Mouse (Mus musculus) frontal cortex, postnatal 10 days (tissue): ENCODE measurements around the gene Vax2.
A peak's percentile ranks its signal among the peaks of the same experiment; 100 is the strongest.

Source experiments
- DNase-seq, 2 experiments: peaks; one replicate each; pipeline ENCODE4 v3.0.0; 2022; ENCODE audit warnings: low spot score in 2 of 2, mixed read lengths in 1 of 2

Vax2 gene

DNA sequence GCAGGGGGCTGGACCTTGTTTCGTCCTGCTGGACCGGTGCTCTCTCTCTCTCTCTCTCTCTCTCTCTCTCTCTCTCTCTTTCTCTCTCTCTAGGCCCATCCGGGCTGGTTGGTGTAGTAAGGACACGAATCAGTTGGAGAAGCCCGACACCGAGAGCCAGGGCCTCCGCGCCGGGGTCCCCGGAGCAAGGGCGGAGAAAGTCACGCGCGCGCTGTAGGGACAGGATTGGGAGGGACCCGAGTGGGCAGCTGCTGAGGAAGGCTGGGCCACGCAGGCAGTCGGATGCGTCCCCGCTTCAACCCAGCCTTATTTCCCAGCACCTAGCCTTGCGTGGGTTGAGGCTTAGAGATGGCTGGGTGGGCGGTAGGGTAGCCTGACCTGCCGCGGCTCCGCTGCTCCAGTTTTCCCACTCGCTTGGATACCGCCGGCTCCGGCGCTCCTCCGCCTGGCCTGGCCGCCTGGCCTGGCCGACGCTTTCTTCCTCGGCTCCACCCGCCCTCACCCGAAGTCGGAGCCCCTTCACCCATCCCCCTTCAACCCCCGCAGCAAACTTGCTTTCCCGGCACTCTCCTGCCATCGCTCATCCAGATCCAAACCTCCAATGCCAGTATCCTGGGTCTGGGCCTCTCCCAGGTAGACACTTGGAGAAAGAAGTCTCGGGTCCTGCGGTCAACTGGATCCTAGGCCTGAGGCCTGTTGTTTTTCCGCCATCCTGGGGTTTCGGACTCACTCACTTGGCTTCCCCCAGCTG is 836 bp downstream of the Vax2 start:
- DNase-seq, result no peak

DNA sequence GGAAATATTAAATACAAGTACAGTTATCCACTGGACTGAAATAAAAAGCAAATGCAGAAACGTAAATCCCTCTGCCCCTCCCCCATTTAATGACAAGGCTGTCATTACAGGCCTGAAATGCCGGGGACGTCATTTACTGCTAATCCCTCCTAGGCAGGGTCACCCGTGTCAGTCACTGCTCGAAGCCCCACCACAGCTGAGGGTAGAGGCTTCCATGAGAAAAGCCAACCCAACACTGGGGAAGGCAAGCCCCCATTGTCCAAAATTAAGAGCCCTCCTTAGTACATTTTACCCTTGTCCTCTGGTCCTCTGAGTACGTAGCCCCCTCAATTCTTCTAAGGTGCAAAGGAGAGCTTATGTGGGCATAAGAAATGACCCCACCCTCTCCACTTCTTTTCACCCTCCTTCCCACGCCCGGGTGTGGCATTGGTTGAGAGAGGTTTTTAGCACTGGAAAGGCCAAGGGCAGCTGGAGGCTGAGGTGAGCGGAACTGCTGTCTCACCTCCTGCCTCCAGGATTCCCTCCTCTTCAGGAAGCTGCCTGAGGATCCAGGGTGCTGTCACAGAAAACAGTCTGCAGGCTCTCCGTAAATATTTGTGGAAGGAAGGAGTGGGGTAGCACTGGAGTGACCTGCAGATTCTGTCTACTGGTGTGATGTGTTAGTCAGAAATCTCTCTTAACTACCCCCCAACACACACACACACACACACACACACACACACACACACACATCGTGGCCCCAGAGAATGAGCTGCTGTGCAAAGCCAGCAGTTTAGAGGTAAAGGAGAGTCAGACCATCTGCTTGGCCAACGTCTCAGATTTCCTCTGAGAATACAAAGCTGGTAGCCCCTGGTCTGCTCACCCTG is 2.4 kb downstream of the Vax2 start:
- no peak for DNase-seq

DNA sequence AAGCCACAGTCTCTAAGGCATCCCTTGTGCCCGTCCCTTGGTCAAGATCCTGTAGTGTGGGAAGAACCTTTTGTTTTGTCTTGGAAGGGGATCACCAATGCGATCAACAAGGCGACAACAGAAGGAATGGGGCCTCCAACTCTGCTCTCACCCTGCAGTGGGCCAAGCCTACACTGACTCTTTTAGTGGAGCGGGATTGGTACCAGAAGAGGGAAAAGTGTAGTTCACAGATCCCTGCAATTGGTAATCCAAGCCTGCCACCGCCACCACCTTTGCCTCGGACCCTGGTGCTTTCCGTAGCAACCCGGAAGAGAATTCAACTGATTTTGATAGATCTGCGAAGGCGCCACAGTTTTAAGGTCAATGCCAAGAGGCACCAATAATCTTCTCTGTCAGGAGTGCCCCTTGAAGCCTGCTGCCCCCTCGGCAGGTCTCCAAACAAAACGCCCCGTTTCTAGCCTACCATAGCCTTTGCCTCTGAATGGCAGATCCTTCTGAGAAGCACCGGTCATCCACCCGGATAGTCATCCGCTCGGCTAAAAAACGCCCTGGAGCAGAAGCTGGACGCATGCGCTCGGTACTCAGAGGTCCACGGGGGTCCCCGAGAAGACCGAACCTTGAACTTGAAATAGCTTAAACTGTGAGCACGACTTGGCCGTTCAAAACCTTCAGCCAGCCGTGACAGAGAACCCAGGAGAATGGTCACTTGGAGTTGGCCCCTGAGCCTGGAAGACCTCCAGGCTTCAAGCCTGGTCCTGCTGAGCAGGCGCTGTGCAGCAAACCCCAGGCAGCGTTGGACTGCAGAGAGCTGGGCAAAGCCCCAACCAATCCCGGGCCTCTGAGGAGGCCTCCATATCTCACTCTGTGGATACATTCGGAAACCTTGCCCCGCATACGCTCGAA is 3.4 kb downstream of the Vax2 start:
- DNase-seq, result no peak

DNA sequence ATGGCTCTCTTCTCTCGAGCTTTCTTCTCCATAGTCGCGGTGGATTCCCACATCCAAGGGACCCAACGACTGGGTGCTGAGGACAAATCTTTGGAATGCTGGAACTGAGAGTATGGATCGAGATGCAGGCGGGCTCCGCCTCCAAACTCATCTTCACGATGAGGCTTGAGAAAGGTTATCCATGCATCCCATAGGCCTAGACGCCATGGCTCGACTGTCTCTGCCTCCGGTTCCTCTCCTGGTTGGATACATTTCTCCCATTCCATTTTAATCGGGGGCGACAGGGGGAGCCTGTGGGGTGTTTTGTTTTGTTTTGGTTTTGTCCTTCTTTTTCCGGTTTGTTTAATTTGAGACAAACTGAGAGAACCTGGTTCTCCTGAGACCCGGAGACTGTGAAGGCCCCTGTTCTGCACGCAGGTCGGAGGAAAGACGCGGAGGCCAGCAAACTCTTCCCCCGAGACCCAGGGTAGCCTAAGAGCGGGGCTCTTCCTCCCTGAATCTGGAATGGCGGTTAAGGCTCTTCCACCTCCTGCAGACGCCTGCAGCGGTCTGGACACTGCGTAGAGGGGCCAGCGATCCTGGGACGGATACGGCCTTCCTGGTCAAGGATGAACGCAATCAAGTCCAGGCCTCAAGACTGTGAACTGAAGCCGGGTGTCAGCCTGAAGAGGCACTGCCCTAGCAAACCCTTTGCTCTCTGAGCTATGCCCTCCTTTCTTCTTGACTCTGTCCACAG is 4.6 kb downstream of the Vax2 start:
- no peak for DNase-seq

DNA sequence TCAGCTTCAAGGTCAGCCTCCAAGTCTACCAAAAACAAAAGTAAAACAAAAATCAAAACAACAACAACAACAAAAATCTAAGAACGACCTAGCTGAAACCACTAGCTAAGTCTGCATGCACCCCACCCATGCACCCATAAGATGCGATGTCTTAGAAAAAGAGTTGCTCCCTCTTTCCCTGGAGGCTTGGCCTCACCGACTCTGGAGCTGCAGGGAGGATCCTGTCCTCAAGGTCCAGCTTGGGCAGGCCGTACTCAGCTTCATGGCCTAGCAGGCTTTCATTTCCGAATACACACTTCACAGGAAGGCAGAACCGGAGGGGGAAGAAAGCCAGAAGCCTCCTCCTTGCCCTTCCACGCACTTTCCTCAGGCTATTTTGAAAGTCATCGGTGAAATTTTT is 6.0 kb downstream of the Vax2 start:
- no peak for DNase-seq

DNA sequence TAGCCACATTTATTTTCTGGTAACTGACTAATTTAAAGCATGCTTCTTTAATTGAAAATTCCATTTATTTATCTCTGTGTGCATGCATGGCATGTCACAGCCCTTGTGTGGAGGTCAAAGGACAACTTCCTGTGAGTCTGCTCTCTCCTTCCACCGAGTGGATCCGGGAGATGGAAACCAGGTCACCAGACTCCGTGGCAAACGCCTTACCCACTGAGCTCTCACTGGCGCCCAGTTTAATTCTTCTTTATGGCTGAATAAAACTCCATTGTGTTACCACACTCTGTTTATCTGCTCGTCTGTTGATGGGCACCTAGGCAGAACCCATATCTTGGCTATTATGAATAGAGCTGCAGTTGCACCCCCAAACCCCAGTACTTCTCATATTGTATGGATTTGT is 11.5 kb downstream of the Vax2 start:
- DNase-seq, result no peak

DNA sequence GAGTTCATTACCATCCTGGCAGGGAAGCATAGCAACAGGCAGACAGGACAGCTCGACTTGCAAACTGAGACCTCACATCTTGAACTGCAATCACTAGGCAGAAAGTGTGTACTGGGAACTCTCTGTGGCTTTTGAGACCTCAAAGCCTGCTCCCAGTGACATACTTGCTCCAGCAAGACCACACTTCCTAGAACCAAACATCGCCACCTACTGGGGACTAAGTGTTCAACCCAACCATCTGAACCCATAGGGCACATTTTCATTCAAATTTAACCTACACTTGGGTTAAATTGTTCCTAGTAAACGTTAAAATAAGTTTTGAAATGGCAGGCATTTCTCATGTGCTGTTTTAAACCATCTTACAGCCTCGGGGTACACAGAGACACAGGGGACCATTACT is 16.1 kb downstream of the Vax2 start:
- DNase-seq, result no peak

DNA sequence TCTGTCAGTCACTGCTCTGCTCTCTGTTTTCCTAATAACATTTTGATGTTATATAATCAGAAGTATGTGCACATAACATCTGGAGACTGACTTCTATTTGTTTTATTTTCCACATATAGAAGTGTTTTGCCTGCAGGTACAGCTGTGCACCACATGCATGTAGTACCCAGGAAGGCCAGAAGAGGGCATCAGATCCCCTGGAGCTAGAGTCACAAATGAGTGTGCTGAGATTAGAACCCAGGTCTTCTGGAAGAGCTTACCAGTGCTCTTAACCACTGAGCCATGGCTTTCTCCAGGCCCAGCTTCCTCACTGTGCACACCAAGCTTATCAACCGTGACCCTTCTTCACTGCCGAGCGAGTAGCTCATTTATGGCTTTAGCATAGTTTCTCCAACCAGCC is 17.4 kb downstream of the Vax2 start:
- no peak for DNase-seq

DNA sequence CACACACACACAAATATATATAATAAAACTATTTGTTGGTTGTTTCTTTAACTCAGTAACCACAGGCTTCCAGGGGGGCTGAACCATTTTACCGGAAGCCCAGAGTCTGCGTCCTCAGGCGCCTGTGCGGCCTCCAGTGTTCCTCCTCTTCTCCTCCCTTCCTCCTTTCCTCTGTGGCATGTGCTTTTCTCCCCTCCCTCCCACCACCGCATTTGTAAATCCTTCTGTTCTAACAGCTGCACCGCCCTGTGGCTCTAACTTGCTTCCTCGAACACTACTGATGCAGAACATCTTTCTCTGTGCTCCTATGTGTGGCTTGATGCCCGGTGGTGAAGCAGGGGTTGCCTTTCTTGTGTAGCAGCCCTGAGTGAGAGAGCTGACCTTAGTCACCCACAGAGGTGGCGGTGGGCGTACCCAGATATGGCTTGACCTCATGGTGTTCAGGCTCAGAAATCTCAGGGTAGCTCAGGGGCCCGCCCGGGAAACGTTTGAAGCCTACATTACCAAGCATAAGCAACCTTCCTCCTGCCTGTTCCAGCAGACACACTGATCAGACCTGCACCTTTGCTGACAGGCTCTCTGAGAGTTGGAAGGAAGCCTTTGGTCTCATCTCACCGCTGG is 18.4 kb downstream of the Vax2 start:
- no peak for DNase-seq

DNA sequence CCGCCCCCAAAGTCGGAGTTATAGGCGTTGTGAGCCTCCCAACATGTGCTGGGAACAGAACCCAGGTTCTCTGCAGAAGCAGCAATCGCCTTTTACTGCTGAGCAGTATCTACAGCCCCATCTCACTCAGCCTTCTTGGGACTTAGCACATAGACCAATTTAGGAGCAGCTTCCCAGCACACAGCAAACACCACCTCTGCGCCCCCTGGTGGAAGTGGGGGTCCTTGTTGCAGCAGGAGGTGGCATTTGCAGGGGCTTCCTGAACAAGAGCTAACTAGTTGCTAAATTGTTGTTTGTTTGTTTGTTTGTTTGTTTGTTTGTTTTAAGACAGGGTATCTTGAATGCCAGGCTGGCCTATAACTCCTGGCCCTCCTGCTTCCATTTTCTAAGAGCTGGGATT is 20.1 kb downstream of the Vax2 start:
- DNase-seq, result peak in 1 of 2 experiments; percentile 27

DNA sequence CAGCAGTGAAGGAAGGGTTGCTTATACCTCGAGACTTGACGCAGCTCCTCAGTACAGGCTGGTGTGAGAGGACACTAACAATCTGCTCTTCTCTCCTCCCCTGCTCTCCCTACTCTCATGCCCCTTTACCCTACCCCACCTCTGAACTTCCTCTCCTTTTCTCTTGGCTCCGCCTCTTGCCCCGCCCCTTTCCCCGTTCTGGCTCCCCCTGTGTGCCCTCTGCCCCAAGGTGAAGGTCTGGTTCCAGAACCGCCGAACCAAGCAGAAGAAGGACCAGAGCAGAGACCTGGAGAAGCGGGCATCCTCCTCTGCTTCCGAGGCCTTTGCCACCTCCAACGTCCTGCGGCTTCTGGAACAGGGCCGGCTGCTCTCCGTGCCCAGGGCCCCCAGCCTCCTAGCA is 26.2 kb downstream of the Vax2 start:
- DNase-seq, result no peak

DNA sequence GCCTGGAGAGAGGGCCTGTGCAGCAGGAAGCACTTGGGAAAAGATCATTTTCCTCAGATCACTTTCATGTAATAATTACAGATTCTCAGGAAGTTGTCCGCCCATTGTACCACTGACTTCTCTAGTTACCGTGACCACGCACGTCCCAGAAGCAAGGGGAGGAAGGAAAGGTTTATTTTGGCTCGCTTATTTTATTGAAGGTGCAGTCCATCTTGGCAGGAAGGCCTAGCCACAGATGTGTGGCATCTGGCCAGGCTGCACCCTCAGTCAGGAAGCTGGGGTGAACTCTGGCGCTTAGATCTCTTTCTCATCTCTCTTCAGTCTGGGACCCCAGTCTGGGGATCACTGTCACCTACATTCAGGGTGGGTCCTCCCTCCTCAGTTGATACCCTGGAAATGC is 27.5 kb downstream of the Vax2 start:
- DNase-seq, result no peak

DNA sequence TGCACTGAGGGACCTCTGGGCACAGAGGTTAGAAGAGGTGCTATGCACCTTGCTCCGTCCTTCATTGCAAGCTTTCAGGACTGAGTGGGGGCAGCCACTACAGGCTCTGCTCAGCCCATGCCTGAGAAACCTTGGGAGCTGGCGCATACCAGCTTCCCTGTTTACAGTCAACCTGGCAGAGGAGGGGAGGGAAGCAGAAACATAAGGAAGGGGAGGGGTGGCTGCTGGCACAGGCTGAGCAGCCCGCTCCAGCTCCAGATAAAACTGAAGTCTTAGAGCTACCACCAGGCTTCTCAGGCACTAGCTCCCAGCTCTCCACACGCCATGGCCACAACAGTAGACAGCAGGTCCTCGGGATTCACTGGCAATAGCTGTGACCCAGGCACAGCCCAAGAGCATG is 31.7 kb downstream of the Vax2 start, which contains the start of gene Atp6v1b1:
Gene Atp6v1b1, plus strand, starts transcription at position 230 of the 400 bp plus-strand sequence.
- no peak for DNase-seq

DNA sequence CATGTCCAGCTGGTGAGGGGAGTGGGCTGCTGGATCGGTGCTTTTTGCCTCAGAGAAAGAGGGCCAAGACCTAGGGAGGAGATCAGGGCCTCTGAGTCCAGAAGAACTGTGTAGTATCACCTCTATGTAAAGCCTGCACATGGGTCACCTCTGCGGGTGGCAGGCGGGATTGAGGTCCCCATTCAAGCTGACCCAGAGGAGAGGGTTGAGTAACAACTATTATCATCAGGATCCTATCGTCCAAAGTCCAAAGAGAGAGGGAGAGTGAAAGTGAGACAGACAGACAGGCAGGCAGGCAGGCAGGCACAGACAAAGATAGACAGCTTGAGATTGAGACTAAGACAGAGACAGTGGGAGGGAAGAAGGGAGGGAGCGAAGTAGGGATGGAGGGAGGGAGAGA is 32.1 kb downstream of the Vax2 start:
- no peak for DNase-seq

DNA sequence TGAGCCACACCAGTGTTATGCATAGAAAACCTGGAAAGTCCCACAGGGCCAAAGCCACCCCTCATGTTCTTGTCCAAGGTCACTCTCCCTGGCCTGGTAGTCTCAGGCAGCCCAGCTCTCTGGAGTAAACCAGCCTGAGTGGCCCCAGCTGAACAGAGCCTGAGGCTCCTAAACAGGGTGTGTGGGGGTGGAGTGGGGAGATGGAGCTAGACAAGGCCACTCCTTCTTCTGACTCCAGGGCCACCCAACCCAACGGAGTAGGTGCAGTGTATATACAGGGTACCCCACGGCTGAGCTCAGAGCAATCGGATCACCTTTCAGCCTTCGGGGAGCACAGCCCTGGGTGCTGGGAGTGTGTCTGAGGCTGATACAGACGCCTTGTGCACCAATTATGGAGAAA is 33.1 kb downstream of the Vax2 start:
- DNase-seq, result no peak

DNA sequence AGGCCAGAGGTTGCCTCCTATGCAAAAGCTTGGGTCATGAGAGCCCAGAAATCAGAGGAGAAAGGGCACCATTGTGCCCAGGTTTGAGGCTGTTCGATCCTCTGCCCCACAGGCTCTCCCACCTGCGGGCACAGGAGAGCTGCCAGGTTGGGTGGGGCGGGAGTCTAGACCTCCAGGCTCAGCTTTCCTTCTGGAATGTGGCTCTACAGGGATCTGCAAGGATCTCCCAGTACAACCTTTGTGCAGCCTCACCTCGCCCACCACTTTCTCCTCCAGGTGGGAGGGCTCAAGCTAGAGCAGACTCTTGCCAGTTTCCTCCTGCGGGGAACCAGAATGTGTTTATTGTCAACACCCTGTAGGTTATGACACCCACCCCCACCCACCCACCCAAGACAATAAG is 33.5 kb downstream of the Vax2 start:
- no peak for DNase-seq

DNA sequence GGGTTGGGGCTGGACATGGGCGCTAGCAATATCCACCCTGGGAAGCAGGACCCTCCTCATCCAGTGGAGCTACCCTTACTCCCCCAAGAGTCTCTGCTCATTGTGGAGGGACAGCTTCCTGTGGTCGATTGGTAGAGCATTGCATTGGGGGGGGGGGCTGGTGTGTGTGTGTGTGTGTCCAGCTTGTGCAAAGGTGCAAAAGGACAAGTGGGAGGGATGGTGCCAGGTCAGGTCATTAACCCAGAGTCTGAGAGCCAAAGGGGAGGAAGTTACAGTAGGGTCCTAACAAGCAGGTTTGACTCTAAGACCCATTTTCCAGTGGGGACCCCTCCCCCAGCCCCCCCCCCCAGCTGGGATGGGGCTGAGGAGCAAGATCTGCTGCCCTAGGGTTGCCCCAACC is 34.4 kb downstream of the Vax2 start:
- DNase-seq, result no peak

DNA sequence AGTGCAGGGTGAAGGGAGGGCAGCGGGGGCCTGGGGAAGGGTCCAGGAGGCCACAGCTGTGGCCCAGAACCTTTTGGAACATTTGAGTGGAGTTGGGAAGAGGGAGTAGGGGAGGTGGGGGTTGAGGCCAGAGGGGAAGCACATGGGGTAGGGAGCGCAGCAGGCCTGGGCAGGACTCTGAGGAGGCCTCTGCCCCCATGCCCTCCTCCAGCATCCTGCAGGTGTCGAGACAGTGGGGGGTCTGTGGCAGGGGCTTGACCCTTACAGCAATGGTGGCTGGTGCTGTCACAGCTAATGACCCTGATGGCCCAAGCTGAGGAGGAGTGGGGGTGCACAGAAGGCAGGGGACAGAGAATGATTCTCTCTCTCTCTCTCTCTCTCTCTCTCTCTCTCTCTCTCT is 38.2 kb downstream of the Vax2 start:
- DNase-seq, result no peak

DNA sequence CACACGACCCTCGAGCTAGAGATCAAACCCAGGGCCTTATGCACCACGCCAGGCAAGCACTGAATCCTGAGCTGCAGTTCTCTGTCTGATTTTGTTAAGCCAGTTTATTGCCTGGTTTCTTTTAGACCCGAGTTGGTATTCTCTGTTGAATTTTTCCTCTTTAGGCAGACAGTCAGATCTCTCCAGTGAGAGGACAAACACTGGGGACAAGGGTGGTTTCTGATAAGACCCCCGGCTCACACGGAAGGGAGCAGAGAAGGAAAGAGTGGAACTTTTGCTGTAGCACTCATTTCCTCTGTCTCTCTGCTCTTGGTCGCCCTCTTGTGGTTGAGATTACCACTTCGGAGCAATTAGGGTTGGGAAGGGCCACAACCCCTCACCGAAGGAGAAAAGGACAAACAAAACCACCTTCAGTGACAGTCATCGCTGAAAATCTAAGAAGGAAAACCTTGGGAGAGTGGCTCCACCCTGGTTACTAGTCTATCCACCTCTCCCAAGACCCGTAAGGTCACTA is 39.2 kb downstream of the Vax2 start:
- DNase-seq, result peak in 1 of 2 experiments; percentile 35

DNA sequence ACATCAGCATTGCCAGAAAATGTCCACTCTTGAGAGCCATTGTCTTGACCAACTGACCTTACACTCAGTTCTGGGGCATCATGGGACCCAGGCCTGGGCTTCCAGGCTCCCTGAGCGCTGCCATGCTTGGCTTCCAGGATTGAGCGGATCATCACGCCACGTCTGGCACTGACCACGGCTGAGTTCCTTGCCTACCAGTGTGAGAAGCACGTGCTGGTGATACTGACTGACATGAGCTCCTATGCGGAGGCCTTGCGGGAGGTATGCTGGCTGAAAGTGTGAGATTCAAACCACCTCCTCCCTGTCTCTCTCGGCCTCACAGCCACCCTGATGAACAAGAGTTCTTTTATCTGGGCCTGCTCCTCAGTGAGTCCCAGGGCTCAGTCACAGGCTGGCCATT is 45.0 kb downstream of the Vax2 start:
- no peak for DNase-seq

DNA sequence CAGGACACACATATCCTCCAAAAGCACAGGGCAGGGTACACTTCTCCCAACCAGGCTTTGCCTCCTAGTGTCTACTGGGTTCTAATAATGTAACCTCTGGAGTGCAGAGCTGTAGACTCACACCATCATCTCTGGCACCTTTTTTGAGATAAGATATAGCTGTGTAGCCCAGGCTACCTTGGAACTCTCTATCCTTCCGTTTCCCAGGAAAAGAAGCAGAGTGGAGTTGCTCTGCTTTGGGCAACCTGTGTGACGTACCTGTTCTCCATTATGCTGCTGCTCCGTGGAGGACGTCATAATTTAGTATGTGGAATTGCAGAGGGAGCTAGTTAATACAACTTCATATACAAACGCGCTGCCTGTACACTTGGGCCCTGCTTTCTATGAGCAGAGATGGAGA is 51.3 kb downstream of the Vax2 start, which contains the start of gene Ankrd53:
Gene Ankrd53, plus strand, starts transcription at position 301 of the 400 bp plus-strand sequence.
- no peak for DNase-seq
